Mouse (Mus musculus): ENCODE results near the gene Ogfod2.

Ogfod2 gene

DNA sequence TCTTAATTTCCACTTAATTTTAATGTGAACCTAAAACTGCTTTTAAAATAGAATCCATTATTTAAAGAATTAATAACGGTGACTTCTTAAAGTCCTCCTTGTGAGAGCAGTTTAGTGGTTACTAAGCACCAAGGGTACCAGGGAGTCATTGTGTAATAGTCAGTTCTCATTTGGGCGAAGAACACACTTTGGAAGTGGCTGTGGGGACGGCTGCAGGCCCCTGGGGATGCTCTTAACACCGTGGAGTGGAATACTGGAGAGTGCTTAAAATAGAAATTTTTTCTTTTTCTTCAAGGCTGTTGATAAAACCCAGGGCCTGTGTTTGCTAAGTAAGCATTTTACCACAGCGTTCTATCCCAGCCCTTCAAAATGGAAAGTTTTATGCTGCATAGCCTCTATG is 43.8 kb downstream of the Ogfod2 start:
- DNase-seq (ENCODE audit: low spot score in 2 of 2): no peak

GRCm38 (mm10) chr5:124158305-124158704 is 46.2 kb downstream of the Ogfod2 start:
- DNase-seq (ENCODE audit: low spot score in 2 of 2): no peak

DNA sequence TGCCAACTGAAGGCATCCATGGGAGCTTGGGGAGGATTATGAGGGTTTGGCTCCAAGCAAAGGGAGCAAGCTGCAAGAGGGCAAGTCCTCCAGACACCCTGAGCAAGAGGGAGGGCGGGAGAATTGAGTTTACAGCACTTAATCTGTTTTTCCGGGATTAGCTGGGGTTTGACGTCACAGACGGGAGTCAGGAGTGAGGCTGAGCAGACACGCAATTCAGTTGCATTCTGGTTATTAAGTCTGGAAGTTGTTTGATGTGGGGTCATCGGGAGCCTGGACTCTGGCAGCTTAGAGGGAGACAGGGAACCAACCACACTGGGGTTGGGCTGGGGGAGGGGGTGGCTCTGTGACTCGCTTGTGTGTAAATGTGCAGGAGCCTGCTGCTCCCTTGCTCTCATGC is 47.4 kb downstream of the Ogfod2 start:
- DNase-seq (ENCODE audit: low spot score in 2 of 2): no peak

GRCm38 (mm10) chr5:124161831-124162230 is 49.7 kb downstream of the Ogfod2 start:
- DNase-seq (ENCODE audit: low spot score in 2 of 2): no peak

GRCm38 (mm10) chr5:124162577-124162976 is 50.5 kb downstream of the Ogfod2 start:
- peak; percentile 62 to 79 for DNase-seq (ENCODE audit: low spot score in 2 of 2)

DNA sequence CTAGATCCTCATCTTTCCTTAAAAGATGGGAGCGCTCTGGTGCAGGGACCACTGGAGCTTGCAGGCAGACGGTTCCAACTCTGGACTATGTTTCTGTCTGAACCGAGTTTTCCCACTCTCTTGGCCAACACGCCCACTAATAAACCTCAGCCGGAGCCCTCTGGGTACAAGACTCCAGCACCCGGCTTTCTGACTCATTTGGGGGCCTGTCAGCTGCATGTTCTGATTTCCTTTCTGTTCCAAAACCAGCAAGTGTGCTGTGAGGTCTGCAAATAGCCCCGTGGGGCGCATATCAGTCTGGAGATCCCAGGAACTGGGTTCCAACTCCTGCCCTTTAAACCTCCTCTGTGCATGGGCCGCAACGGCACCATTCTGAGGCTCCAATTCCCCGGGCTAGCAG is 51.3 kb downstream of the Ogfod2 start:
- DNase-seq (ENCODE audit: low spot score in 2 of 2): no peak
